Comparison of ENCODE assay signal across 8 mouse cellular contexts in genomic region chr2:172439843-172440639, GRCm38 (mm10). TPM values are rescaled to one million over a fixed set of nuclear protein-coding genes. Genes with fewer than 3 reads are reported as not detected.
A peak's percentile ranks its signal among the peaks of the same experiment; 100 is the strongest.
DNase-seq lines count a peak whose midpoint lies in the region; ATAC-seq lines count a peak whose summit lies in the region.

Gene Rtf2 (plus strand): TSS chr2:172440556.

- peak within 1 kb of the TSS; percentile 66 for H3K9ac ChIP-seq in hindbrain, embryonic 16.5 days (ENCODE audit: low read depth, low read length)

- H3K36me3 ChIP-seq in hindbrain, embryonic 16.5 days (ENCODE audit: control insufficient read depth, insufficient read depth, low read length), result no peaks in the 10 kb centered on the region
- peaks cover 15% of the 10 kb centered on the region for H3K36me3 ChIP-seq in macrophage (ENCODE audit: inconsistent target)

- H3K4me3 ChIP-seq in hindbrain, embryonic 16.5 days (ENCODE audit: low read length), result peak within 1 kb of the TSS; percentile 65
- peak within 1 kb of the TSS; percentile 99 for H3K4me3 ChIP-seq in macrophage (ENCODE audit: inconsistent target)

- peak; percentile 98 for ATAC-seq in hindbrain, embryonic 16.5 days

- peaks cover 22% of the 10 kb centered on the region for H3K4me1 ChIP-seq in hindbrain, embryonic 16.5 days (ENCODE audit: control insufficient read depth, insufficient read depth, low read depth, low read length)

- H3K4me2 ChIP-seq in hindbrain, embryonic 16.5 days (ENCODE audit: low read length), result peak within 1 kb of the TSS; percentile 80

- DNase-seq in WW6 (ENCODE audit: low read depth, low spot score), result peak; percentile 98
- DNase-seq in cerebellum, postnatal 4 days (ENCODE audit: low spot score in 2 of 2), result peak; percentile 100
- DNase-seq in gastrocnemius, adult 18-20 months (ENCODE audit: low spot score), result peak; percentile 99
- peak; percentile 100 for DNase-seq in left cerebral cortex, adult 18-20 months (ENCODE audit: low spot score in 2 of 2)
- DNase-seq in right cerebral cortex, adult 18-20 months, result peak; percentile 99
- DNase-seq in urinary bladder, postnatal 10 days (ENCODE audit: low spot score), result peak; percentile 97

- H3K79me2 ChIP-seq in macrophage (ENCODE audit: inconsistent target), result peaks cover 51% of the 10 kb centered on the region

- no peaks in the 10 kb centered on the region for H3K9me3 ChIP-seq in hindbrain, embryonic 16.5 days (ENCODE audit: control insufficient read depth, low read length)

- peak within 1 kb of the TSS; percentile 75 for H3K27ac ChIP-seq in hindbrain, embryonic 16.5 days (ENCODE audit: low read depth, low read length)
- peak within 1 kb of the TSS; percentile 81 for H3K27ac ChIP-seq in macrophage

- whole genome bisulfite sequencing in hindbrain, embryonic 16.5 days, result 2% methylated on average over 35 of the region's 35 CpGs
- WGBS in macrophage (ENCODE audit: missing documents), result 2% methylated on average over 35 of the region's 35 CpGs

- no peaks in the 10 kb centered on the region for H3K27me3 ChIP-seq in hindbrain, embryonic 16.5 days (replicated peaks; ENCODE audit: control insufficient read depth, insufficient read depth, low read length)

RNA-seq across cellular contexts. Expression of gene Rtf2, which starts in this region (rescaled TPM):
- total RNA-seq in gastrocnemius, adult 18-20 months (2021), result 10 to 100 TPM; 27.9 to 30.8 TPM
- 95.1 and 96.1 TPM in 2 replicates for polyA plus RNA-seq in hindbrain, embryonic 16.5 days (2015; fragmentation: Nextera tagmentation; extraction: Ambion mirVana)
- total RNA-seq in left cerebral cortex, adult 18-20 months (2021), result 10 to 100 TPM; 71.0 to 74.2 TPM
- total RNA-seq in macrophage (2018; cell fraction: chromatin; rRNA removed), result 100 to 1,000 TPM in 18 of 26 experiments, 10 to 100 TPM in 8; 73.1 to 320 (median 125) TPM
- 100 to 1,000 TPM; 107 to 184 (median 136) TPM for total RNA-seq in macrophage (2018; cell fraction: cytosol; rRNA removed)
- 100 to 1,000 TPM in 13 of 26 experiments, 10 to 100 TPM in 13; 67.4 to 176 (median 100) TPM for total RNA-seq in macrophage (2018; cell fraction: nucleus; rRNA removed)
- polyA plus RNA-seq in macrophage (2018), result 128 to 215 TPM (median 170 TPM) in 3 replicates

Comparison
In these comparisons a context has a peak if more than half of its experiments do, and no peak if none do; other contexts are left out.
1. Peak in every context shown above with its lines: DNase-seq, ATAC-seq, H3K4me3 ChIP-seq and H3K27ac ChIP-seq.